Mouse (Mus musculus) limb, embryonic 14.5 days (tissue): ENCODE results near the gene Cbr1. TPM values are rescaled to one million over a fixed set of nuclear protein-coding genes. Genes with fewer than 3 reads are reported as not detected.

Source experiments
- ATAC-seq: fragments of 200-750 bp; cut with Nextera tagmentation; 2 replicates; pipeline ENCODE4 v1.8.0; 2017; ENCODE audit warnings: low read depth, moderate number of reproducible peaks, moderate TSS enrichment; ENCODE audit not compliant: low FRiP score
- DNase-seq: peaks from one replicate; pipeline ENCODE4 v3.0.0-alpha.2; 2015; ENCODE audit warnings: low spot score
- H3K27ac ChIP-seq: fragments of 300-500 bp; sonication (generic); replicated peaks from 2 replicates; pipeline ENCODE4 v1.5.1; 2014; ENCODE audit warnings: low read depth, mild to moderate bottlenecking, low read length, moderate library complexity, mixed read lengths
- H3K27me3 ChIP-seq: fragments of 300-500 bp; sonication (generic); 2 replicates; pipeline ENCODE4 v1.6.1; 2014; ENCODE audit warnings: low read length, mixed read lengths; ENCODE audit not compliant: control insufficient read depth, insufficient read depth
- H3K36me3 ChIP-seq: fragments of 300-500 bp; sonication (generic); 2 replicates; pipeline ENCODE4 v1.6.1; 2014; ENCODE audit warnings: mild to moderate bottlenecking, low read length, moderate library complexity, mixed read lengths; ENCODE audit not compliant: control insufficient read depth, insufficient read depth
- H3K4me1 ChIP-seq: fragments of 300-500 bp; sonication (generic); 2 replicates; pipeline ENCODE4 v1.6.1; 2014; ENCODE audit warnings: antibody characterized with exemption, low read length, mixed read lengths; ENCODE audit not compliant: control insufficient read depth, insufficient read depth
- H3K4me2 ChIP-seq: fragments of 300-500 bp; sonication (generic); replicated peaks from 2 replicates; pipeline ENCODE4 v1.6.1; 2014; ENCODE audit warnings: low read depth, mild to moderate bottlenecking, low read length, moderate library complexity; ENCODE audit not compliant: severe bottlenecking
- H3K4me3 ChIP-seq: fragments of 300-500 bp; sonication (generic); replicated peaks from 2 replicates; pipeline ENCODE4 v1.5.1; 2014; ENCODE audit warnings: low read length
- H3K9ac ChIP-seq: fragments of 300-500 bp; sonication (generic); 2 replicates; pipeline ENCODE4 v1.6.1; 2014; ENCODE audit warnings: mild to moderate bottlenecking, low read depth, low read length, moderate library complexity; ENCODE audit not compliant: severe bottlenecking
- H3K9me3 ChIP-seq: fragments of 300-500 bp; sonication (generic); 2 replicates; pipeline ENCODE4 v1.6.1; 2016; ENCODE audit warnings: low read length; ENCODE audit not compliant: control insufficient read depth
- POLR2A ChIP-seq: fragments of 200-500 bp; IDR thresholded peaks from 2 replicates; pipeline ENCODE4 v1.8.0; 2012; ENCODE audit warnings: inconsistent platforms, mild to moderate bottlenecking, moderate library complexity, borderline replicate concordance; ENCODE audit not compliant: insufficient read depth, insufficient read length; ENCODE audit errors: extremely low read depth
- WGBS: fragments of 180-500 bp; shearing (Covaris S2); extraction: QIAGEN DNeasy Blood & Tissue Kit; methylation state at CpG from one replicate; pipeline ENCODE4 v1.1.7; 2014; 5-methylcytosine and 5-hydroxymethylcytosine counted together
- polyA plus RNA-seq, 2 experiments: library from polyadenylated mRNA; depleted of rRNA in 1 of 2; stranded (reverse) in 1 of 2; unstranded in 1 of 2; fragments of >200 nt; fragmentation: Nextera tagmentation in 1 of 2; extraction: Ambion mirVana in 1 of 2; gene quantifications; 2 replicates each; pipeline versions ENCODE4 v1.2.1 to v1.2.3; 2012 to 2014

Cbr1 gene
- polyA plus RNA-seq, 2 experiments = 82.9 to 121 TPM

DNA sequence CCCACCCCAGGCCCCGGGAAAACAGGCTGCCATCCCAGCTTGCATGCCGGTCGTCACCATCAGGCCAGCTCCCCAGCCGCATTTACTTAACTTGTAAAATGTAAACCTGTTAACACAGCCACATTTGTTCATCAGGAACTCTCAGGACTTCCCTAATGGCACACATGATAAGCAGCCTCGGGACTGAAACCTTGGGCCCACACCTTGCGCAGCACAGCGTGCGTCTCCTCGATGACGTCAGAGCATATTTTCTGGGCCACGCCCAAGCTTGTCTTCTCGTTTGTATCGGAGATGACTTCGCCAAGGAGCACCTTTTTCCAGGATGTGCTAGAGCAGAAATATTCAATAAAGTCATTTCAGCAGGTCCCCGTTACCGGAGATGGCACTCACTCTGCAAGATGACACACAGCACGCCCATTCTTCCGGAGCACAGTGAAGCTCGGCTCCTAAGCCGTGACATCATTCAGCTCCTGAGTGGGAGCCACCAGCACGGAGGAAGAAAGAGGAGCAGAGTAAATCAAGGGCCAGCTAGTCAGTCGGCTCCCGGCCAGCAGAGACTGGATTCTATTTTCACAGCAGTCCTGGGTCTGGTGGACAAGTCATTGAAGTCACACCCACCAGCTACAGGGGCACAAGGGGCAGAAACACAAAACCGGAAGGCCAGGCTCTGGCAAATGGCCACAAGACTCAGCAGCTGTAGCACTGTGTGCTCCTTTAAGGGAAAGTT is 20.5 kb upstream of the Cbr1 start:
- Histone ChIP-seq H3K36me3 (peaks cover 27% of the 10 kb centered on the region), H3K9ac (no peak overlapping the region), H3K9me3 (no peaks in the 10 kb centered on the region), H3K4me2 (no peak overlapping the region), H3K27ac (no peak overlapping the region), H3K4me3 (no peak overlapping the region), H3K27me3 (no peaks in the 10 kb centered on the region), H3K4me1 (no peaks in the 10 kb centered on the region)
- no peak for TF ChIP-seq POLR2A
- 87% methylated on average over 24 of the region's 24 CpGs for WGBS
- DNase-seq = no peak
- ATAC-seq = no peak

DNA sequence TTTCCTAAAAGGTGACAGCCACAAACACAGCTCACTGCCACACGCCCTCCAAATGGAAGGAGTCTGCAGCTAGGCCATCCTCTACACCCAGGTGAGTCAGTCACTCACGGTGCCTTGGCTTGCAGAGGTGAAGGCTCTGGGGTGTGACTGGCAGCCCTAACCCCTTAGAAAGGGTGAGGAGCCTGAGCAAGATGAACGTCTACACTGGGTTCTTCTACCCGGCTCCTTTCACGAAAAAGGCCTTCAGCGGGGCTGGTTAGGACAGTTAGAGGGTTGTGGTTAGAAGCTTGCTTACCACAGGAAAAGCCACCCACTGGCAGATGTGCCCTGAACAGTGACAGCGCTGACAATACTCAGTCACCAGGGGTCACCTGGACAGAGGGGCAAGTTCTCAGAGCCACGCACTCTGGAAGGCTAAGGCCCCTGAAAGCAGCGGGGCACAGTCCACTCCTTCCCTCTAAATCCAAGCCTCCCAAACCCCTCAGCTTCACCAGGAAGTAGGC is 19.9 kb upstream of the Cbr1 start:
- DNase-seq (no peak), ATAC-seq (no peak)
- Histone ChIP-seq H3K9me3 (no peaks in the 10 kb centered on the region), H3K4me1 (no peaks in the 10 kb centered on the region), H3K27me3 (no peaks in the 10 kb centered on the region), H3K4me3 (no peak overlapping the region), H3K4me2 (no peak overlapping the region), H3K27ac (no peak overlapping the region), H3K9ac (no peak overlapping the region), H3K36me3 (peaks cover 33% of the 10 kb centered on the region)
- WGBS = 86% methylated on average over 9 of the region's 9 CpGs
- TF ChIP-seq POLR2A = no peak

DNA sequence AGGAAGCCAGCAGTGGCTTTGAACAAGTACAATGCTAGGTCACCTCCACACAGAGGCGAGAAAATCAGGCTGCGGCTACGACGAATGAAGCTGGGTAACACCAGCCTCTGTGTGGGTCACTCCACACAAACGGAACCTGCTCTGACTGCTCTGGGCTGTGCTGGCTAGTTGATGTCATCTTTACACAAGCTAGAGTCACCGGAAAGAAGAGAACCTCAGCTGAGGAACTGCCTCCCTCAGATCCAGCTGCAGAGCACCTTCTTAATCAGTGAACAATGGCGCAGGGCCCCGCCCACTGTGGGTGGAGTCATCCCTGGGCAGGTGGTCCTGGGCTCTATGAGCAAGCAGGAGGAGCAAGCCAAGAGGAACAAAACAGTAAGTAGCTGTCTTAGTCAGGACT is 19.3 kb upstream of the Cbr1 start:
- Histone ChIP-seq H3K36me3 (peaks cover 39% of the 10 kb centered on the region), H3K9me3 (no peaks in the 10 kb centered on the region), H3K27me3 (no peaks in the 10 kb centered on the region), H3K9ac (no peak overlapping the region), H3K4me3 (no peak overlapping the region), H3K27ac (no peak overlapping the region), H3K4me1 (no peaks in the 10 kb centered on the region), H3K4me2 (no peak overlapping the region)
- ATAC-seq (no peak), DNase-seq (no peak)
- WGBS = 79% methylated on average over 8 of the region's 8 CpGs
- TF ChIP-seq POLR2A = no peak

DNA sequence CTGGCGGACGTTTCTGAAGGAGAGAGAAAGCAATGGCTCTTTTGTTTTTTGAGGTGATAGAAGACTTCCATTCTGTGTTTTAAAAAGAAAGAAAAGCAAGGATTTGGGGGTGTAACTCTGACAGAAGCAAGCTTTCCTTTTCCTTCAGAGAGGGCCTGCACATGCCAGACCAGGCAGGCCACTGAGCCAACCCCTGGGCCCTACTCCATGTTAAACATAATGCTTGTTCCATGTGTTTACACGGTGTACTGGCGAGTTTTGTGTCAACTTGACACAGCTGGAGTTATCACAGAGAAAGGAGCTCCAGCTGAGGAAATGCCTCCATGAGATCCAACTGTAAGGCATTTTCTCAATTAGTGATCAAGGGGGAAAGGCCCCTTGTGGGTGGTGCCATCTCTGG is 17.4 kb upstream of the Cbr1 start:
- WGBS = 65% methylated on average over 4 of the region's 4 CpGs
- H3K9ac ChIP-seq = no peak overlapping the region
- no peak overlapping the region for H3K27ac ChIP-seq

DNA sequence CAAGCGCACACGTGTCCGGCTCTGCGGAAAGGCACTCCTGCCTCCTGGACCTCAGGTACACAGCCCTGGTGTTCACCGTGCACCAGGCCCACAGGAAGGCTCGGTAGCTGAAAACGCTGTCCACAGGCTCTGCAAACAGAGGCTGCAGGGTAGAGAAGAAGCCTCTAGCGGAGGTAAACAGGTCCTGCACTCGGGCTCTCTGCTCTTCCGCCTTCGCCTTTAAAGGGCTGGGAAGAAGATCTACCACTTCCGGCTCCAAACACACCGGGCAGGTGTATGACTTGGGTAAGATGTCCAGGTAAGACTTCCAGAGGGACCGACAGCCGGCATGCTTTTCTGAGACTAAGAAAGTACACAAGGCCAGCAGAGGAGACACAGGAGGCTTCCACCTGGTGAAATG is 14.7 kb upstream of the Cbr1 start:
- Histone ChIP-seq H3K9ac (no peak overlapping the region), H3K27ac (no peak overlapping the region), H3K9me3 (no peaks in the 10 kb centered on the region), H3K27me3 (no peaks in the 10 kb centered on the region), H3K4me2 (no peak overlapping the region), H3K4me1 (no peaks in the 10 kb centered on the region), H3K36me3 (peaks cover 42% of the 10 kb centered on the region), H3K4me3 (no peak overlapping the region)
- no peak for TF ChIP-seq POLR2A
- whole genome bisulfite sequencing = 92% methylated on average over 15 of the region's 15 CpGs
- no peak for ATAC-seq
- no peak for DNase-seq

More for the DNA sequence above, 17.4 kb upstream of the Cbr1 start:
- no peak for TF ChIP-seq POLR2A
- Histone ChIP-seq H3K9me3 (no peaks in the 10 kb centered on the region), H3K4me3 (no peak overlapping the region), H3K4me1 (no peaks in the 10 kb centered on the region), H3K27me3 (no peaks in the 10 kb centered on the region), H3K4me2 (no peak overlapping the region), H3K36me3 (peaks cover 44% of the 10 kb centered on the region)
- no peak for ATAC-seq
- no peak for DNase-seq
